Mouse (Mus musculus) forebrain, embryonic 11.5 days (tissue): ENCODE measurements around the gene Gpx4. TPM values are rescaled to one million over a fixed set of nuclear protein-coding genes. Genes with fewer than 3 reads are reported as not detected.
A peak's percentile ranks its signal among the peaks of the same experiment; 100 is the strongest.

Experiments
- ATAC-seq: fragments of 200-750 bp; cut with Nextera tagmentation; replicated peaks from 2 replicates; pipeline ENCODE4 v1.8.0; 2017; ENCODE audit warnings: moderate TSS enrichment; ENCODE audit not compliant: low FRiP score
- DNase-seq: peaks from one replicate; pipeline ENCODE4 v3.0.0-alpha.2; 2017; ENCODE audit warnings: low spot score
- H3K27ac ChIP-seq: fragments of 300-500 bp; sonication (generic); 2 replicates; pipeline ENCODE4 v1.5.1; 2014; ENCODE audit warnings: low read depth, low read length
- H3K27me3 ChIP-seq: fragments of 300-500 bp; sonication (generic); 2 replicates; pipeline ENCODE4 v1.6.1; 2014; ENCODE audit warnings: mild to moderate bottlenecking, low read length, mixed read lengths; ENCODE audit not compliant: control insufficient read depth, insufficient read depth
- H3K36me3 ChIP-seq: fragments of 300-500 bp; sonication (generic); 2 replicates; pipeline ENCODE4 v1.6.1; 2014; ENCODE audit warnings: mild to moderate bottlenecking, low read length, moderate library complexity, mixed read lengths; ENCODE audit not compliant: control insufficient read depth, insufficient read depth
- H3K4me1 ChIP-seq: fragments of 300-500 bp; sonication (generic); replicated peaks from 2 replicates; pipeline ENCODE4 v1.6.1; 2014; ENCODE audit warnings: low read length, mixed read lengths; ENCODE audit not compliant: control insufficient read depth, insufficient read depth
- H3K4me2 ChIP-seq: fragments of 300-500 bp; sonication (generic); 2 replicates; pipeline ENCODE4 v1.6.1; 2014; ENCODE audit warnings: low read depth, mild to moderate bottlenecking, low read length, moderate library complexity, mixed read lengths; ENCODE audit not compliant: severe bottlenecking
- H3K4me3 ChIP-seq: fragments of 300-500 bp; sonication (generic); 2 replicates; pipeline ENCODE4 v1.5.1; 2014; ENCODE audit warnings: low read depth, low read length
- H3K9ac ChIP-seq: fragments of 300-500 bp; sonication (generic); 2 replicates; pipeline ENCODE4 v1.6.1; 2014; ENCODE audit warnings: low read length
- H3K9me3 ChIP-seq: fragments of 300-500 bp; sonication (generic); 2 replicates; pipeline ENCODE4 v1.6.1; 2016; ENCODE audit warnings: low read length, mixed read lengths; ENCODE audit not compliant: control insufficient read depth
- WGBS: fragments of 180-500 bp; shearing (Covaris S2); extraction: QIAGEN DNeasy Blood & Tissue Kit; methylation state at CpG from one replicate; pipeline ENCODE4 v1.1.7; 2014; 5-methylcytosine and 5-hydroxymethylcytosine counted together
- polyA plus RNA-seq: library from polyadenylated mRNA; unstranded; fragments of >200 nt; fragmentation: Nextera tagmentation; extraction: Ambion mirVana; gene quantifications from 2 replicates; pipeline ENCODE4 v1.2.1, GENCODE M21; 2014

Gene Gpx4
- polyA plus RNA-seq, 1 experiment from 2014 or later, result 516 TPM

DNA sequence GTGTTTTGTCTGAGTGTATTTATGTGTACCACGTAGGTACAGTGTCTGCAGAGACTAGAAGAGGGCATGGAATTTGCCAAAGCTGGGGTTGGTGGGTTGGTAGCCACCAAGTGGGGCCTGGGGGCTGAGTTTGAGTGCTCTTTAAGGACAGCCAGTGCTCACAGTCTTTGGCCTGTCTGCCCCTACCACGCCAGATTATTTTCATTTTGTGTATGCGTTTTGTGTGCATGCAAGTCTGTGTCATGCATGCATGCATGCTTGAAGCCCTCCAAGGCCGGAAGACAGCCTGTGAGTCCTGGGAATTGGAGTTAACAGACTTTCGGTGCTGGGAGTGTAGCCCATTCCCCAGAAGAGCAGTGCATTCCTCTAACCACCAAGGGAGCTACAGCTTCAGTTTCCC lies 8.4 kb downstream of the Gpx4 start:
- peak overlapping the region; percentile 79 for H3K4me2 ChIP-seq
- peak overlapping the region; percentile 75 for H3K4me3 ChIP-seq
- H3K27ac ChIP-seq, result no peak overlapping the region
- H3K36me3 ChIP-seq, result no peaks in the 10 kb centered on the region; the same call in 1 of the 2 replicates
- H3K9me3 ChIP-seq, result no peaks in the 10 kb centered on the region
- DNase-seq (no peak), ATAC-seq (no peak)
- H3K27me3 ChIP-seq, result no peaks in the 10 kb centered on the region
- H3K9ac ChIP-seq, result no peak overlapping the region
- H3K4me1 ChIP-seq, result peaks cover 10% of the 10 kb centered on the region; the same call in 1 of the 2 replicates
- 89% methylated on average over 5 of the region's 5 CpGs for WGBS

DNA sequence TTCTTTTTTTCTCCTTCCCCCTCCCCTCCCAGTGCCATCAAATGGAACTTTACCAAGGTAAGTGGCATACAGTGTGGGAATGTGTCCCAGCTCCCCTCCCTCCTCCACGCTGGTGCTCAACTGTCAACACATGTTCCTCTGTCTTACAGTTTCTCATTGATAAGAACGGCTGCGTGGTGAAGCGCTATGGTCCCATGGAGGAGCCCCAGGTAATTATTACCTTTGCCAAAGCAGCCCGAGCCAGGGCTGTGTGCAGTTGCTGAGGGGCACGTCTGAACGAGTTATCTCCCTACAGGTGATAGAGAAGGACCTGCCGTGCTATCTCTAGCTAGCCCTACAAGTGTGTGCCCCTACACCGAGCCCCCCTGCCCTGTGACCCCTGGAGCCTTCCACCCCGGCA lies 8.9 kb downstream of the Gpx4 start:
- H3K4me1 ChIP-seq, result peaks cover 10% of the 10 kb centered on the region; the same call in 1 of the 2 replicates
- DNase-seq (no peak), ATAC-seq (no peak)
- no peak overlapping the region for H3K27ac ChIP-seq
- H3K9me3 ChIP-seq, result no peaks in the 10 kb centered on the region
- H3K9ac ChIP-seq, result no peak overlapping the region
- H3K4me2 ChIP-seq, result no peak overlapping the region
- WGBS, result 89% methylated on average over 8 of the region's 10 CpGs
- H3K4me3 ChIP-seq, result no peak overlapping the region
- H3K36me3 ChIP-seq, result no peaks in the 10 kb centered on the region; the same call in 1 of the 2 replicates
- no peaks in the 10 kb centered on the region for H3K27me3 ChIP-seq

DNA sequence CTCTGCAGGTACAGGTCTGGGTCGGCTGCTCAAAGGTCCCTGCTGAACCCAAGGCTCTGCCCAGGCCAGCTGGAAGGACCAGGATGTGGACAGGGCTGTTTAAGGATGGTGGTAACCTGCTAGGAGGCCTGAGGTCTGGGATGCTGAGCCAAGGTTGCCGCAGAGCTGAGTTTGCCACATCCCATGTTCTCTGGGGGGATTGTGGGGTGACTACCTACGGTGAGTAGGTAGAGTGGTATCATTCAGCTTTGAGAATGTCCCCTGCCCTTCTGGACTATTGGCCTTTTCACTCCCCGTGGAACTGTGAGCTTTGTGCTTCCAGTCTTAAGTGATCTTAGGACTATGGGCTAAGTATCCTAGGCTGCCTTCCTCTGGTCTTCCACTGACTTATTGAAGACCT lies 9.5 kb downstream of the Gpx4 start:
- Histone ChIP-seq H3K9ac (no peak overlapping the region), H3K27ac (no peak overlapping the region), H3K36me3 (no peaks in the 10 kb centered on the region; the same call in 1 of the 2 replicates), H3K4me3 (no peak overlapping the region), H3K9me3 (no peaks in the 10 kb centered on the region), H3K27me3 (no peaks in the 10 kb centered on the region), H3K4me1 (peaks cover 7% of the 10 kb centered on the region; the same call in 1 of the 2 replicates), H3K4me2 (no peak overlapping the region)
- DNase-seq (no peak), ATAC-seq (no peak)
- WGBS, result 90% methylated on average over 4 of the region's 4 CpGs

DNA sequence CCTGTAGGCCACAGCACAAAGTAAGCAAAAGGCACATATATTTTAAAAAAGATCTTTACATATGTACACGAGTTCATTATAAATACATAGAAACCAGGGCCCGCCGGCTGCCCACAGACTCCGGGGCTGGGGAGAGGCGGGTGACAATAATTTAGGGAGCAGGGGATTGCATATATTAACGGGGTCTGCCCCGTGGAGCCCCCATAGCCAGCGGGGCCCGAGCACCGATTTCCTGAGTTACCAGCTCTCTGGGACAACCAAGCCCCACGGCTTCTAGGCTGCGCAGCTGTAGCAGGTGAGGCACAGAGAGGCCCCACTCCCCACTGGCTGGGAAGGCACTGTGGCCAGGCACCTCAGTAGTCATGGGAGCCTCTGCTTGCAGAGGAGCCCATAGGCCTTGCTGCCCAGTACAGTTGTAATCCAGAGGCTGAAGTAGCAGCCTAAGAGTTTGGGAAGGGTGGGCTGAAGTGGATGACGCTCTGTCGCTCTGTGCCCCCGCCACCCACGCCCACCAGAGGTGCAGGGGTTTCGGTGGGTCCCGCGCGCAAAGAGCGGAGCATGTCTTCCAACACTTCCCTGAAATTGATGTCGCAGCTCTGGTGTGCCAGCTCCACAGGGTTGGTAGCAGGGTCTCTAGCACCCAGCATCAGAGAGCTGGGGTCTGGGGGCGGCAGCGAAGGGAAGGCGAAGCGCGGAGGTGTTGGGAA lies 10.2 kb downstream of the Gpx4 start:
- H3K9ac ChIP-seq, result no peak overlapping the region
- no peak for ATAC-seq
- H3K4me3 ChIP-seq, result no peak overlapping the region
- WGBS, result 93% methylated on average over 27 of the region's 27 CpGs
- H3K9me3 ChIP-seq, result no peaks in the 10 kb centered on the region
- H3K36me3 ChIP-seq, result peaks cover under 1% of the 10 kb centered on the region; the same call in 1 of the 2 replicates
- no peak overlapping the region for H3K4me2 ChIP-seq
- H3K27me3 ChIP-seq, result no peaks in the 10 kb centered on the region
- DNase-seq, result no peak
- peaks cover 7% of the 10 kb centered on the region; the same call in 1 of the 2 replicates for H3K4me1 ChIP-seq
- no peak overlapping the region for H3K27ac ChIP-seq

DNA sequence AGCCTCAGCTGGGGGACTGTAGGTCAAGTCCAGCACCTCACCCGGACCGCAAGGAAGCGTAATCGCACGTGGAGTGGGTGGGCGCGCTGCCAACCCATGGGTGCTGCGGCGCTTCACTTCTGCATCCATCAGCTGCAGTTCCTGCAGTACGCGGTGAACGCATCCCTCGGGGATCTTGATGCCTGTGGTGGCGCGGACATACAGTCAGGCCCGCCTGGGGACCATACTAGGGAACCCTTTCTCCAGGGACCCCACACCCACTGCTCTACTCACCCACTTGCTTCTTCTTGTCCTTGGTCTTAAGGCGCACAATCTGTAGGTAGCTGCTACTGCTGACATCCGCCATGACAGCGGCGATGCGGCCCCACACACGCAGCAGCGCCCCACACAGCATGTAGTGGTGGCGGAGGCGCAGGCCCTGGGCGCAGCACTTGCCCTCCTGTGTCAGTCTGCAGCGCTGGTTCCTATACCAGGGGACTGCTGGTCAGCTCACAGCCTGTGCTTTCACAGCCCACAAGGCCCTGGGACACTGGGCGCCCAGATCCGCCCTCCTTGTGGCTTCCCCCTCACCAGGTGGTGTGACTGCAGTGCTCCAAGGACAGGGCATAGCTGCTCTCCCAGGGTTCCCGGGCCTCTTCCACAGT lies 10.8 kb downstream of the Gpx4 start:
- Histone ChIP-seq H3K27me3 (no peaks in the 10 kb centered on the region), H3K9ac (no peak overlapping the region), H3K4me3 (no peak overlapping the region), H3K4me1 (peaks cover 7% of the 10 kb centered on the region; the same call in 1 of the 2 replicates), H3K4me2 (no peak overlapping the region), H3K9me3 (no peaks in the 10 kb centered on the region), H3K27ac (no peak overlapping the region), H3K36me3 (peaks cover 2% of the 10 kb centered on the region; the same call in 1 of the 2 replicates)
- WGBS, result 83% methylated on average over 30 of the region's 30 CpGs
- ATAC-seq, result no peak
- no peak for DNase-seq

DNA sequence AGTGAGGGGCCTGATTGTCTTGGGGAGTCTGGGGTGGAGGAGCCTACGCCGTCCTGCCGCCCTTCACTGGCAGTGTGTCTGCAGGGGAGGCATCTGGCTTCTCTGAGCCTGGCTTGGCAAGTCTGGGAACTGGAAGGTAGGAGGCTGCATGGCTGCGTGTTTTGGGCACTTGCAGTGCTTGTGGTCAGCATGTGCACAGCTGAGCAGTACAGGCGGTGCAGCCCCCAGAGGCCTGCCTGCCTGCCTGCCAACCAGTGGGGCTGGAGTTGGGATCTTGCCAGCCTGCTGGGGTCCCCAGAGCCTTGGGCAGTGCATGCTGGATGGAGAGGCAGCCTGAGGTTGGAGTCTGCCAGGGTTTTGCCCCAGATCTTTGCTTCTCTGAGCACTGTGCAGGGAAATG lies 16.1 kb downstream of the Gpx4 start:
- H3K4me3 ChIP-seq, result no peak overlapping the region
- H3K27ac ChIP-seq, result no peak overlapping the region
- H3K9ac ChIP-seq, result no peak overlapping the region
- ATAC-seq, result no peak
- no peaks in the 10 kb centered on the region for H3K9me3 ChIP-seq
- H3K4me2 ChIP-seq, result no peak overlapping the region
- DNase-seq, result no peak
- H3K36me3 ChIP-seq, result peaks cover 2% of the 10 kb centered on the region; the same call in 1 of the 2 replicates
- no peaks in the 10 kb centered on the region for H3K4me1 ChIP-seq
- H3K27me3 ChIP-seq, result no peaks in the 10 kb centered on the region
- 90% methylated on average over 5 of the region's 5 CpGs for WGBS

DNA sequence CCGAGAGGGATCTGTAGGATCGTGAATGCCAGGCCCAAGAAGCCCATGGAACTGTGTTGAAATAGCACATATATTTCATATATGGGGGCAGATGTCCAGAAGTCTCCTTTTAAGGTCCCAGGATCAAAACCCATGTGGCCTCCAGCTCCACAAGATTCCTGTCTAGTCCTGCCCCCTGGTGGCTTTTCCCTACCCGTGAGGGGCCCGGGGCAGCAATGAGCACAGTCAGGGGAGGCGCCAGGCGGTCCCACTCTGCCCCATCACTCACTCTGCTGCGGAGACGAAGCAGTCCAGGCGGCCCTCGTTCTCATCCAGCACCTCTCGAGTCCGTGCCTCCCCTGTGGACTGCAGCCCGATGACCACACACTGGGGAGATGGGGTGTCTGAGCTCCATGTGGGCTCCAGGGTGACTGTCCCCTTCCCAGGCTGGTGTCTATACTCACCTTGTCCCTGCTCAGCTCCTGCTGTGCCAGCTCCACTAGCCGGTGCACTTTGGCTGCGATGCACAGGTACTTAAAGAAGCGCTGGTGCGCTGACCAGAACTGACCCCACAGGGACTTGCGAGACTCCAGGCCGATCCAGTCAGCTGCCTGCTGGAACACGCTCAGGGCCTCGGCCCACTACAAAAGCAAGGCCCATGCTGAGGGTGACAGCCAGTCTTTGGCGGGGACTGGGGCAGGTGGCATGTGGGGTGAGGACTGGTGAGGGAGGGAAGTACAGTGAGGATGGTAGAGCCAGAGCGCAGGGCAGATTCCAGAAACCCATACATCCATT lies 17.1 kb downstream of the Gpx4 start:
- Histone ChIP-seq H3K4me1 (no peaks in the 10 kb centered on the region), H3K27me3 (no peaks in the 10 kb centered on the region), H3K4me2 (no peak overlapping the region), H3K27ac (no peak overlapping the region), H3K36me3 (peaks cover 2% of the 10 kb centered on the region; the same call in 1 of the 2 replicates), H3K4me3 (no peak overlapping the region), H3K9me3 (no peaks in the 10 kb centered on the region), H3K9ac (no peak overlapping the region)
- 77% methylated on average over 23 of the region's 23 CpGs for WGBS
- DNase-seq (no peak), ATAC-seq (no peak)

DNA sequence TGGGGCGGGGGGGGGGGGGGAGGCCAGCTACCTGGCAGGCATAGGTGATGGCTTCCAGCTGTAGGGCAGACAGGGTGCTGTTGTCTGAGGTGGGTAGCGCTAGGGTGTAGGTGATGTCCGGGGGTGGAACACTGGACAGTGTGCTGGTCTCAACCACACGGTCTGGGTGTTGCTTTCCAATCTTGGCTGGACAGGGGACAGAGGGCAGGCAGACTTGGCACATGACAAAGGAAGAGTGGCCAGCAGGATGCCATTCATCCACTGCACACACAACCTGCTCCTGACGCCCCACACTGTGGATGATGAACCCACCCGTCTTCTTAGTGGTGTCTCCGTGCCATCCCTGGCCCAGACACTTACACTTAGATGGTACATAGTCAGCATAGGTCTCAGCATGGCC lies 22.3 kb downstream of the Gpx4 start:
- H3K4me3 ChIP-seq, result no peak overlapping the region
- H3K27me3 ChIP-seq, result no peaks in the 10 kb centered on the region
- no peaks in the 10 kb centered on the region for H3K4me1 ChIP-seq
- no peaks in the 10 kb centered on the region for H3K36me3 ChIP-seq
- no peak overlapping the region for H3K4me2 ChIP-seq
- DNase-seq (no peak), ATAC-seq (no peak)
- no peaks in the 10 kb centered on the region for H3K9me3 ChIP-seq
- no peak overlapping the region for H3K9ac ChIP-seq
- no peak overlapping the region for H3K27ac ChIP-seq
- 92% methylated on average over 6 of the region's 7 CpGs for WGBS
